Mouse (Mus musculus) heart, embryonic 16.5 days (tissue): ENCODE data around the gene Micu2. TPM values are rescaled to one million over a fixed set of nuclear protein-coding genes. Genes with fewer than 3 reads are reported as not detected.

Experiments
- ATAC-seq: fragments of 200-750 bp; cut with Nextera tagmentation; replicated peaks from 2 replicates; pipeline ENCODE4 v1.8.0; 2017; ENCODE audit warnings: moderate number of reproducible peaks; ENCODE audit not compliant: insufficient read depth, low FRiP score; ENCODE audit errors: extremely low read depth
- H3K27ac ChIP-seq: fragments of 300-500 bp; sonication (generic); 2 replicates; pipeline ENCODE4 v1.5.1; 2014; ENCODE audit warnings: mild to moderate bottlenecking, low read length, control low read depth, moderate library complexity
- H3K27me3 ChIP-seq: fragments of 300-500 bp; sonication (generic); 2 replicates; pipeline ENCODE4 v1.6.1; 2014; ENCODE audit warnings: low read length, mixed read lengths; ENCODE audit not compliant: control insufficient read depth, insufficient read depth
- H3K36me3 ChIP-seq: fragments of 300-500 bp; sonication (generic); 2 replicates; pipeline ENCODE4 v1.6.1; 2014; ENCODE audit not compliant: control insufficient read depth, insufficient read depth
- H3K4me1 ChIP-seq: fragments of 300-500 bp; sonication (generic); 2 replicates; pipeline ENCODE4 v1.6.1; 2014; ENCODE audit warnings: low read length, mixed read lengths; ENCODE audit not compliant: control insufficient read depth, insufficient read depth
- H3K4me2 ChIP-seq: fragments of 300-500 bp; sonication (generic); 2 replicates; pipeline ENCODE4 v1.6.1; 2014; ENCODE audit warnings: low read depth, mild to moderate bottlenecking, control low read depth, low read length
- H3K4me3 ChIP-seq: fragments of 300-500 bp; sonication (generic); 2 replicates; pipeline ENCODE4 v1.5.1; 2014; ENCODE audit warnings: mild to moderate bottlenecking, control low read depth, low read length
- H3K9ac ChIP-seq: fragments of 300-500 bp; sonication (generic); 2 replicates; pipeline ENCODE4 v1.6.1; 2014; ENCODE audit warnings: low read length, control low read depth
- H3K9me3 ChIP-seq: fragments of 300-500 bp; sonication (generic); replicated peaks from 2 replicates; pipeline ENCODE4 v1.6.1; 2016; ENCODE audit warnings: low read length; ENCODE audit not compliant: control insufficient read depth
- WGBS: fragments of 180-500 bp; shearing (Covaris S2); extraction: QIAGEN DNeasy Blood & Tissue Kit; methylation state at CpG from one replicate; pipeline ENCODE4 v1.1.7; 2014; 5-methylcytosine and 5-hydroxymethylcytosine counted together
- polyA plus RNA-seq: library from polyadenylated mRNA; unstranded; fragments of >200 nt; fragmentation: Nextera tagmentation; extraction: Ambion mirVana; gene quantifications from 2 replicates; pipeline ENCODE4 v1.2.1, GENCODE M21; 2015

Micu2 gene
- polyA plus RNA-seq = 81.7 and 88.7 TPM in 2 replicates

DNA sequence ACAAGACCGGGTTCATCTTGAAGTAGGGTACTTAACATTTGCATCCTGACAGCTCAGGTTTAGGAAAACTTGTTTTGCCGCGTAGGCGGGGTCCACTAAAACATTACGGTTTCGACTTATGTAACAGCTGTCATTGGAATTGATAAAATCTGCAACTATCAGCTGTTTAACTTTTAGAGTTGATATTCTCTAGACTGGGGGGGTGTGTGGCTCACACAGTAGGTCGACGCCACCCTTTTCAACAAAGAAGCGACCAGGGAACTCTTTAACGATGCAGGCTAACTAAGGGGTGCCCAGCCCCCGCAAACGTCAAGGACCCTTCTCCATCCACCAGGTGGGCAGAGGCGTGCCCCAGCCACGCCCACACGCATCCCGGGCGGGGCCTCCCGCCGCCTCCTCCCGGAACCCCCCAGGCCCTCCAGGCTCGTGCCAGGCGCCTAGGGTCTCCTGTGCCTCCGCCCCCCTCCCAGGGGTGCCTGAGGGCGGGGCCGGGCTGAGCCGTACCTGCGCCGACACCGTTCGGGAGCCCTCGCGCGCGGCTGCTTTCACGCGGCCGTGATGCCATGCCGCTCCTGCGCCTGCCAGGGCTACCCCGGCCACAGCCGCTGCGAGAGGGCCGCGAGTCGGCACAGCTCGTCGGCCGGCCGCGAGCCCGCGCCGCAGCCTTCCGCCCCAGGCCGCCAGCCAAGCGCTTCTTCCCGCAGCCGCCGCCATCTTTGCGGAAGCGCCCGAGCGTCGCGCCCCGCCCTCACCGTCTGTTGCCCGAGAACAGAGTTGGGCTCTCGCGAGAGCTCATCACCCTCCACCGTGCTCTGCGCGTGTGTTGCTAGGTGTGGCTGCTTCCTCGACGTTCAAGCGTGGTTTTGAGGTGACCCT, at the start of gene Micu2:
Micu2 (minus strand) TSS at position 737 of the 876 bp plus-strand sequence.
- 2% methylated on average over 76 of the region's 76 CpGs for WGBS
- peak; percentile 97 for ATAC-seq

DNA sequence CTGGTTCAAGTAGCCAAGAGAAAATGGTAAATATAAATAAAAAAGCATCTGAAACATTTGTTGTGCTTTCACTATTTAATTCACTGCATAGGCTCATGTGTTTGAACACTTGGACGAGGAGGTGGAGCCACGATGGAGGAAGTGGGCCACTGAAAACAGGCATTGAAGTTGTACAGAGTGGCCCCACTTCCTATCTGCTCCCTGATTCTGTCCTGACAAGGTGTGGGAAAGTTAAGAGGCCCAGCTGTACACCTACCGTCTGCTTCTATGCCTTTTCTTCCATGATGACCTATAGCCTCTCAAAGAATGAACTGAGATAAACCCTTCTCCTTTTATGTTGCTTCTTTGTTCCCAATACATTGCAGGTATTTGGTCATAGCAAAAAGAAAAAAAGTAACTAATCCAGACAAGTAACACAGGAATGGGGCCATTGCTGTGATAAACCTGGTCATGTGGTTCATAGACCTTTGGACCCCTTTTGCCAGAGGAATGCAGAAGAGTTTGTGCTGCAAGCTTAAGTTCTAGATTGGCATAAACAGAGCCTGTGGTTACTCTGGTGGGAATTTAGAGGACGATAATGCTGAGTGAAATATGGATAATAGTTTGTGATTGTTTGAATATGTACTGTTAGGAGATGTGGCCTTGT, 47.7 kb upstream of the Micu2 start:
- Histone ChIP-seq H3K4me2 (no peak overlapping the region), H3K9me3 (no peaks in the 10 kb centered on the region), H3K27ac (no peak overlapping the region), H3K9ac (no peak overlapping the region), H3K4me1 (no peaks in the 10 kb centered on the region), H3K27me3 (no peaks in the 10 kb centered on the region), H3K4me3 (no peak overlapping the region), H3K36me3 (no peaks in the 10 kb centered on the region)
- ATAC-seq = no peak
- 65% methylated on average over 4 of the region's 4 CpGs for WGBS

More for the DNA sequence above, at the start of gene Micu2:
- H3K4me3 ChIP-seq = peak within 1 kb of the TSS; percentile 98
- H3K4me1 ChIP-seq = peaks cover 11% of the 10 kb centered on the region
- H3K9me3 ChIP-seq = no peaks in the 10 kb centered on the region
- H3K27ac ChIP-seq = peak within 1 kb of the TSS; percentile 79
- H3K36me3 ChIP-seq = no peaks in the 10 kb centered on the region
- peak within 1 kb of the TSS; percentile 88 for H3K4me2 ChIP-seq
- H3K9ac ChIP-seq = peak within 1 kb of the TSS; percentile 95
- H3K27me3 ChIP-seq = no peaks in the 10 kb centered on the region

DNA sequence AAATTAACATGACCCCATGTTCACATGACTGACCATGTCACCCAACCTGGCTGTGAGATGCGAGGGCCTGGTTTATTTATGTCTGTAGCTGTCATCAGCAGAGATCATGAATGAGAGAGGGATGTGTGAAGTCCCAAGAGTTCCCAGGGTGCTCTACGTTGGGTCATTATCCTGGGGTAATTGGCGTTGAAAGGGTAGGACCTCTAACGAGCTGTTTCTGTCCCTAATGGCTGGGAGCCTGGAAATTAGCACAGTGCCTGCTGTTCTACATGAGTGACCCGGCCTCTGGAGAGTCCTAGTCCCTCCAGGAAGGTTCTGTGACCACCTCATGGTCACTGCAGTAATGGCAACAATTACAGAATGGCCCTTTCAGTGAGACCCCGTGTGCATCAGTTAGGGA, 37.1 kb upstream of the Micu2 start:
- no peak overlapping the region for H3K27ac ChIP-seq
- H3K36me3 ChIP-seq = no peaks in the 10 kb centered on the region
- no peaks in the 10 kb centered on the region for H3K27me3 ChIP-seq
- 42% methylated on average over 6 of the region's 6 CpGs for WGBS
- no peaks in the 10 kb centered on the region for H3K4me1 ChIP-seq
- no peak overlapping the region for H3K4me3 ChIP-seq
- ATAC-seq = no peak
- H3K9ac ChIP-seq = no peak overlapping the region
- H3K4me2 ChIP-seq = no peak overlapping the region
- no peaks in the 10 kb centered on the region for H3K9me3 ChIP-seq

DNA sequence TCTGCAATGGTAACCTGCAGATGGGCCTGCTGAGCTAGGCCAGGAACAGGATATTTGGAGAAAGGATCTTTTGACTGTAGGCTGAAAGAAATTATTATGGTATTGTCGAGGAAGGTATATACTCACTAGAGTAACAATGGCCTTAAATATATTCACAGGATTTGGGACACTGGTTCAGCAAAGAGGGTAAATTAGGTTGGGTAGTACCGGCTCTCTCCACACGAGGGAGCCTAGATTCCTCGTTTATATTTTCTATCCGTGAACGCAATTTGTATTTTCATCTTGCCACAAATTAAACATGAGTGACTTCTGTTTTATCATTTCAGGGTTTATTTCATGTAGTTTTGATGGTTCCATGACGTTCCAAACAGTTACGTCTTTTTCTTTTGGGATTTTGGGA, 35.5 kb upstream of the Micu2 start:
- H3K4me2 ChIP-seq = no peak overlapping the region

DNA sequence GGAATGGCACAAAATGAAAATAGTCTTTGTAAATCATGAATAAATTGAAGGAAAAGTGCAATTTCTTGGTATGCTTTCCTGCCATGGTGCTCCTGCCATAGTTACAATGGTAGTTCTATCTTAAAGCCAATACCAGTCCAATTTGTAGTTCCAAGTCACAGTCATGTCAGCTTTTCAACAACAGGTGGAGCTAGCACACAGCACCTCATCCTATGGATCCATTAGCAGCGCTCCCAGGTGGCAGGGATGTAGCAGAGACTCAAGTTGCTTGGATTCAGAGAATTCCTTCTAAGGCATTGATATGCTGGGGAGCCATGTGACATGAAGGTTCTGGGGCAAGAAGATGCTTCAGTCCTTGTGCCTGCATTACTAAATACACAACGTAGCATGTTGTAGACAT, 19.8 kb upstream of the Micu2 start:
- 37% methylated on average over 2 of the region's 2 CpGs for WGBS
- Histone ChIP-seq H3K9me3 (peaks cover 3% of the 10 kb centered on the region; the same call in 1 of the 2 replicates), H3K36me3 (no peaks in the 10 kb centered on the region), H3K4me3 (no peak overlapping the region), H3K27me3 (no peaks in the 10 kb centered on the region), H3K9ac (no peak overlapping the region), H3K4me2 (no peak overlapping the region), H3K27ac (no peak overlapping the region), H3K4me1 (no peaks in the 10 kb centered on the region)
- ATAC-seq = no peak

More for the DNA sequence above, 35.5 kb upstream of the Micu2 start:
- 9% methylated on average over 8 of the region's 8 CpGs for WGBS
- H3K36me3 ChIP-seq = no peaks in the 10 kb centered on the region
- no peaks in the 10 kb centered on the region for H3K27me3 ChIP-seq
- no peaks in the 10 kb centered on the region for H3K4me1 ChIP-seq
- no peak overlapping the region for H3K9ac ChIP-seq
- ATAC-seq = no peak
- no peak overlapping the region for H3K27ac ChIP-seq
- H3K4me3 ChIP-seq = no peak overlapping the region
- H3K9me3 ChIP-seq = no peaks in the 10 kb centered on the region

DNA sequence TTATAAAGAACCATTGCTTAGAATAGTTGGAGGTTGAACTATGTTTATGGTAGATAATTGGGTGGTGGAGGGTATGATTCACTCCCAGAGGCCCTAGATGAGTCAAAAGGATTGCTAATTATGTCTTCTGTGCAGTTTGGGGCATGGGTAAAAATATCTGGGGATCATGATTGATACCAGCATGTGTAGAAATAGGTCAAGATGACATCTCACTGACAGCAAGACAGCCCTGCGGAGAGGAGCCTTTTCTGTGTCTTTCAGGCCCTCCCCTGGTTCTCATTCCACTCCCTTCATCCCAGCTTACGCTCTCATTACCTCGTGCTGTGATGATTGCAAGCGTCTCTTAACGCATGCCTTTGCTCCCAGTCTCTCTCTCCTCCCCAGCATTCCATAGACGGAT, 4.8 kb upstream of the Micu2 start:
- peaks cover 3% of the 10 kb centered on the region; the same call in 1 of the 2 replicates for H3K4me1 ChIP-seq
- H3K27me3 ChIP-seq = no peaks in the 10 kb centered on the region
- H3K4me2 ChIP-seq = no peak overlapping the region
- H3K27ac ChIP-seq = no peak overlapping the region
- no peaks in the 10 kb centered on the region for H3K36me3 ChIP-seq
- no peak for ATAC-seq
- WGBS = 43% methylated on average over 6 of the region's 6 CpGs
- H3K9me3 ChIP-seq = no peaks in the 10 kb centered on the region; the same call in 1 of the 2 replicates
- H3K4me3 ChIP-seq = no peak overlapping the region
- H3K9ac ChIP-seq = no peak overlapping the region

DNA sequence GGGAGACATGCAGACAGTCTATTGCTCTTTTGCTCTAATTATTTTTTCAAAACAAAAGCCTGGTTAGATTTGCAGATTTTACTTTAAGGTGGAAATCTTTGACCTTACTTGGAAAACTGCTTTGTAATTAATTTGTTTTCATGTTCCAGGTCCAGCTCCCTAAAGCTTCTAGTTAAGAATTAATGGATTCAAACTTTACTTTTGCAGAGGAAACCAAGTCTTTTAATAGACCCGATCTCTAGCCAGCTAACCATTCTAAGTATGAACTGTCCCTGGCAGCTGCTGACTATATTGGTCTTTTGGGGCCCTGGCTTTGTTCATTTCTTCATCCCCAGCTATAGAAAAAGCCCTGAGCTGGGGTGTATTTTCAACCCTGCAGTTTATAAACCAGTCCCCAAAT, 3.1 kb upstream of the Micu2 start:
- Histone ChIP-seq H3K4me1 (peaks cover 10% of the 10 kb centered on the region), H3K27me3 (no peaks in the 10 kb centered on the region), H3K4me2 (no peak overlapping the region), H3K4me3 (no peak overlapping the region), H3K36me3 (no peaks in the 10 kb centered on the region), H3K27ac (no peak overlapping the region), H3K9me3 (no peaks in the 10 kb centered on the region; the same call in 1 of the 2 replicates), H3K9ac (no peak overlapping the region)
- WGBS = 75% methylated on average over 1 of the region's 1 CpGs
- ATAC-seq = no peak

DNA sequence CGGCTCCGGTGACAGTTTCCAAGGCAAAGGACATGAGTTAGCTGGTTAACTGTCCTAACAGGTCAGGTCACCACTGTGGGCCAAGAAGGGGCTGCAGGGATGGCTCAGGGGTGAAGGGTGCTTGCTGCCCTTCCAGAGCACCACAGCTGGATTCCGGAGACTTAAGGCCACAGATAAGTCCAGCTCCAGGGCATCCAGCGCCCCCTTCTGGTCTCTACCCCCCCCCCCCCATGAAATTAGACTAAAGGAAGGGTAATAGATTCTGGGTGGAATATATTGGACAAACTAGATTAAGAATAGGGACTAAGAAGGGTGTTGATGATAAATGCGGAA, 306 bp upstream of the Micu2 start:
- Histone ChIP-seq H3K27ac (no peak overlapping the region; the same call in 1 of the 2 replicates), H3K4me2 (peak overlapping the region; percentile 88), H3K9me3 (no peaks in the 10 kb centered on the region), H3K4me1 (peaks cover 11% of the 10 kb centered on the region), H3K4me3 (peak overlapping the region; percentile 98), H3K9ac (peak overlapping the region; percentile 95; the same call in 1 of the 2 replicates), H3K36me3 (no peaks in the 10 kb centered on the region), H3K27me3 (no peaks in the 10 kb centered on the region)
- ATAC-seq = no peak
- 32% methylated on average over 5 of the region's 5 CpGs for WGBS

DNA sequence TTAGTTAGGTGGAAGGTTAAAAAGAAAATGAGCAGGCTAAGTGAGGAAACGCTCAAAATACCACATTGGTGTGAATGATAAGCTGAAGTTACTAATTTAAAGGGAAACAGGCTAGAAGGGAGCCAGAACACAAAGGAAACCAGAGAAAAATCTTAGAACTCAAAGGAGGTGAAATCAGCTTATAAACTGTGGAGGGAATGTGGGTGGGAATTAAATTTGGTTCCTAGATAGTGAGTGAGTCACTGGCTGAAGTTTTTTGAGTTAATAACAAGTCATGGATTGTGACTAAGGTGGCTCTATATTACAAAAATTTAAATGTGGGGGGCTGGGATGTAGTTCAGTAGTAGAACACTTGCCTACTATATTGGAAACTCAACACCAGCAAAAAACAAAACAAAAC, 1.6 kb downstream of the Micu2 start:
- H3K27ac ChIP-seq = no peak overlapping the region
- ATAC-seq = no peak
- H3K4me2 ChIP-seq = no peak overlapping the region
- H3K9me3 ChIP-seq = peaks cover 3% of the 10 kb centered on the region; the same call in 1 of the 2 replicates
- no peak overlapping the region for H3K4me3 ChIP-seq
- peaks cover 4% of the 10 kb centered on the region; the same call in 1 of the 2 replicates for H3K36me3 ChIP-seq
- WGBS = 40% methylated on average over 1 of the region's 1 CpGs
- H3K9ac ChIP-seq = no peak overlapping the region
- H3K27me3 ChIP-seq = no peaks in the 10 kb centered on the region
- peaks cover 11% of the 10 kb centered on the region for H3K4me1 ChIP-seq
